Mouse (Mus musculus): ENCODE results near the gene Sf1. TPM values are rescaled to one million over a fixed set of nuclear protein-coding genes. Genes with fewer than 3 reads are reported as not detected.

Gene Sf1
- total RNA-seq, 2 experiments from 2014 or later, result 150 to 183 TPM

GRCm38 (mm10) chr19:6340524-6341452, 22.7 kb upstream of the Sf1 start, which contains the start of gene Map4k2:
Map4k2 (plus strand) TSS chr19:6341135.
- peak; percentile 56 to 85 for DNase-seq (ENCODE audit: low spot score in 2 of 2)

- DNase-seq (ENCODE audit: low spot score in 2 of 2), result no peak
These were observed 21.9 kb upstream of the Sf1 start for GRCm38 (mm10) chr19:6341453-6342077.

- peak in 1 of 2 experiments; percentile 8 for DNase-seq (ENCODE audit: low spot score in 2 of 2)
These were observed 21.1 kb upstream of the Sf1 start for GRCm38 (mm10) chr19:6342276-6342933.

- peak in 1 of 2 experiments; percentile 7 for DNase-seq (ENCODE audit: low spot score in 2 of 2)
These were observed 20.2 kb upstream of the Sf1 start for GRCm38 (mm10) chr19:6343066-6343925.

GRCm38 (mm10) chr19:6343996-6344395, 19.5 kb upstream of the Sf1 start:
- DNase-seq (ENCODE audit: low spot score in 2 of 2), result peak in 1 of 2 experiments; percentile 9

GRCm38 (mm10) chr19:6346023-6346422, 17.5 kb upstream of the Sf1 start:
- DNase-seq (ENCODE audit: low spot score in 2 of 2), result no peak

- DNase-seq (ENCODE audit: low spot score in 2 of 2), result no peak
These were observed 16.8 kb upstream of the Sf1 start for GRCm38 (mm10) chr19:6346661-6347060.

- DNase-seq (ENCODE audit: low spot score in 2 of 2), result no peak
These were observed 15.9 kb upstream of the Sf1 start for GRCm38 (mm10) chr19:6347615-6348014.

GRCm38 (mm10) chr19:6348717-6349116, 14.8 kb upstream of the Sf1 start:
- no peak for DNase-seq (ENCODE audit: low spot score in 2 of 2)

- no peak for DNase-seq (ENCODE audit: low spot score in 2 of 2)
These were observed 14.1 kb upstream of the Sf1 start for GRCm38 (mm10) chr19:6349215-6349983.

GRCm38 (mm10) chr19:6351431-6352106, 11.9 kb upstream of the Sf1 start:
- no peak for DNase-seq (ENCODE audit: low spot score in 2 of 2)

GRCm38 (mm10) chr19:6352107-6352505, 11.4 kb upstream of the Sf1 start:
- no peak for DNase-seq (ENCODE audit: low spot score in 2 of 2)

- no peak for DNase-seq (ENCODE audit: low spot score in 2 of 2)
These were observed 9.5 kb upstream of the Sf1 start for GRCm38 (mm10) chr19:6354030-6354429.

- DNase-seq (ENCODE audit: low spot score in 2 of 2), result no peak
These were observed 2.2 kb upstream of the Sf1 start for GRCm38 (mm10) chr19:6361291-6361690.

- DNase-seq (ENCODE audit: low spot score in 2 of 2), result no peak
These were observed 439 bp upstream of the Sf1 start for GRCm38 (mm10) chr19:6363091-6363410.

- peak; percentile 85 to 94 for DNase-seq (ENCODE audit: low spot score in 2 of 2)
These were observed 831 bp downstream of the Sf1 start for GRCm38 (mm10) chr19:6364317-6364725.

GRCm38 (mm10) chr19:6364842-6365241, 1.4 kb downstream of the Sf1 start:
- no peak for DNase-seq (ENCODE audit: low spot score in 2 of 2)

GRCm38 (mm10) chr19:6370175-6370574, 6.7 kb downstream of the Sf1 start:
- DNase-seq (ENCODE audit: low spot score in 2 of 2), result no peak

GRCm38 (mm10) chr19:6372433-6372832, 8.9 kb downstream of the Sf1 start:
- DNase-seq (ENCODE audit: low spot score in 2 of 2), result no peak
